Mouse (Mus musculus) adrenal gland, postnatal 0 days (tissue): ENCODE results near the gene Nedd4. TPM values are rescaled to one million over a fixed set of nuclear protein-coding genes. Genes with fewer than 3 reads are reported as not detected.

Experiments used
- polyA plus RNA-seq: library from polyadenylated mRNA; unstranded; fragments of >200 nt; fragmentation: Nextera tagmentation; extraction: Ambion mirVana; gene quantifications from 2 replicates; pipeline ENCODE4 v1.2.1, GENCODE M21; 2015

Gene Nedd4
- polyA plus RNA-seq = 254 and 292 TPM in 2 replicates

DNA sequence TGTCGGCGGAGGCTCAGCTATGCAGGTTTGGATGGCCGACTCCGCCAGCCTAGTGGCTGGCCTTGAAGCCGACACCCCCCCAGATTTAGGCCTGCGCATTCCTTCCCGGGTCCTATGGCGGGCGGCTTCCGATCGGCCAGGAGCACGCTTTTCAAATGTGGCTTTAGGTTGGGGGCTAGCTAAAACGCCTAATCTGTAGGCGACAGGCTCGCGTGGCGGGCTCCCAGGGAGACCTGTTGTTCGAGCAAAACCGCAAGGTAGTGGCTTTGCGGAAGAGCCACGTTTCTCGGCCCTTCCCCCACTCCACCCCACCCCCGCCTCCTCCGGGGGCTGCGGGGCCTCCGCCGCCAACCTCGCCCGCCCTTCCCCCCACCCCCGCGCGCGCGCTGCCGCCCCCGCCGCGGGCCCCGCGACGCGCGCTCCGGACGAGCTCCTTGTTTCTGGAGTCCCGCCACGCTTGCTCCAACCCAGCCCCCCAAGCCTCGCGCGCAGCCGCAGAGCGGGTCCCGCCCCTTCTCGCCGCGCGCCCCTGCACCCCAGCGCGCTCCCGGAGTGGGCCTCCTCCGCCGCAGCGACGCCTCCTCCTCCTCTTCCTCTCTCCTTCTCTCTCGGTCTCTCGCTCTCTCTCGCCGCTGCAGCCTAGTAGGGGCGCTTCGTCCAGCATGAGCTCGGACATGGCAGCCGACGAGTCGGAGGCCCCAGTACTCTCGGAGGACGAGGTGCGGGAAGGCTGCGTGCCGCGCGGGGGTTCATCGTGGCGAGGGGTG, at the start of gene Nedd4:
Gene Nedd4, plus strand, starts transcription at position 452 of the 767 bp plus-strand sequence.

Other genes with a start within 250 kb of the Nedd4 start
- gene Mns1, start 224.3 kb upstream of the Nedd4 start, polyA plus RNA-seq = 13.8 and 16.7 TPM in 2 replicates
- gene Tex9, start 170.1 kb upstream of the Nedd4 start, polyA plus RNA-seq = 16.4 and 17.0 TPM in 2 replicates
- gene Rfx7, start 130.1 kb upstream of the Nedd4 start, polyA plus RNA-seq = 7.9 and 11.6 TPM in 2 replicates
- 0.36 and 0.41 TPM in 2 replicates for gene Prtg, start 144.5 kb downstream of the Nedd4 start, polyA plus RNA-seq